Mouse (Mus musculus) brown adipose tissue, adult 24 weeks (tissue): ENCODE measurements around the gene Zmiz1. TPM values are rescaled to one million over a fixed set of nuclear protein-coding genes. Genes with fewer than 3 reads are reported as not detected.

ENCODE experiments used
- H3K27ac ChIP-seq: fragments of 200-500 bp; replicated peaks from 2 replicates; pipeline ENCODE4 v1.5.1; 2012; ENCODE audit warnings: low read depth, mild to moderate bottlenecking, low read length
- H3K4me1 ChIP-seq: fragments of 200-500 bp; 2 replicates; pipeline ENCODE4 v1.6.1; 2012; ENCODE audit warnings: low read length, mixed read lengths; ENCODE audit not compliant: control insufficient read depth, insufficient read depth, insufficient read length
- H3K4me3 ChIP-seq: fragments of 200-500 bp; 2 replicates; pipeline ENCODE4 v1.5.1; 2012; ENCODE audit warnings: low read depth, mild to moderate bottlenecking, low read length, moderate library complexity; ENCODE audit not compliant: insufficient read depth
- polyA plus RNA-seq: library from polyadenylated mRNA; stranded (reverse); fragments of >200 nt; gene quantifications from 2 replicates; pipeline ENCODE4 v1.2.4, GENCODE M21; 2012; ENCODE audit not compliant: missing spikeins, insufficient read depth, insufficient read length

Gene Zmiz1
- polyA plus RNA-seq, 1 experiment = 17.0 TPM

DNA sequence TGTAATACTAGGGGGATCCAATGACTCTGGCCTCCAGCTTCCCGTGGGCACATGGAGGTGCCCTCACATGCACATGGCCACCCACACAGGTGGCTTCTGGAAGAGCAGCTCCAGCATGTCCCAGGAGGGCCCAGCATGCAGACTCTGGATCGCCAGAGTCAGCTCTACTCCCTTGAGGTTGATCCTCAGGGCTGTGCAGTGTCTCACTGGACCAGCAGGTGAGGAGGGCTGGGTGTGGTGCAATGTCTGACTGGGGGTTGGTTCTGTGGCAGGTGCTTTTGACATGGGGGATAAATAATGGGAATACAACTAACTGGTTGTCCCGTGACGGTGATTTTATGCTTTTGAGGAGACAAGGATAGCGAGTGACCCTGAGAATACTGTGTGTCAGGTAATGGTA, 59.7 kb downstream of the Zmiz1 start:
- H3K4me3 ChIP-seq = no peak overlapping the region
- H3K4me1 ChIP-seq = peaks cover 61% of the 10 kb centered on the region
- H3K27ac ChIP-seq = 0 out of 2 replicates have a peak overlapping the region, but pooled peaks have one; percentile 8

DNA sequence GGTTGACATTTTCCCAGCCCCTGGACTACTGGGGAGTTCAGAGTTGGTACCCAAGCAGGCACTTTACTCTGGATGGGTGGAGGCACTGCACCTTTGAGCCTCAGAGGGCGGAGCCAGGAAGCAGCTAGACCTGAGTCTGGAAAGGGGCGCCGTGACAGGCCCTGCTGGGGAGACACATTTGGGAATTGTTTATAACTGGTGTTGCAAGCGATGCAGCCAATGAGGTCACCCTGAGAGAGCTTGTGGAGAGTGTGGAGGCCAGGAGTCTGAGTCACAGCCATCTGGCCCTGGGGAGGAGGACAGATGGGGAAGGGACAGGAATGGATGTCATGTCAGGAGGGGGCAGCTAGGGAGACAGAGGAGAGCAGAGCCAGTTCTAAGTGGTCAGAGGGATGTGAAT, 60.7 kb downstream of the Zmiz1 start:
- H3K4me1 ChIP-seq = peaks cover 70% of the 10 kb centered on the region
- H3K4me3 ChIP-seq = no peak overlapping the region
- peak overlapping the region; percentile 64 for H3K27ac ChIP-seq

DNA sequence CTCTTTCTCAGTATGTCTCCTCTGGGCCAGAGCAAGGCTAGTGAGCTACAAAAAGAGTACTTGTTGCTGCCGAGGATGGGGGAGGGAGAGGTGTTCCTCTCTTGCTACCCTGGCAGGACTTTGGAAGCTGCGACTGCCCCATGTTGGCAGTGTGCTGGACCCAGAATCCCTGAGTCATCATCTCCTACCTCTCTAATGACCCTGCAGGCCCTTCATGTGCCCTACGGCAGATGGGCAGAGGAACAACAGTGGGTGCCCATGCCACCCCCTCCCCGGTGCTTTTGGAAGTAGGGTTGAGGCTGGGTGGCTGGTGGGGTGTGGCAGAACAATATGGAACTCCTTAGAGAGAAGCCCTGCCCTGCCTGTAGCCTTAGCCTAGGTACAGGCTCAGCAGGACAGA, 61.6 kb downstream of the Zmiz1 start:
- Histone ChIP-seq H3K27ac (peak overlapping the region; percentile 64), H3K4me3 (no peak overlapping the region), H3K4me1 (peaks cover 71% of the 10 kb centered on the region)

DNA sequence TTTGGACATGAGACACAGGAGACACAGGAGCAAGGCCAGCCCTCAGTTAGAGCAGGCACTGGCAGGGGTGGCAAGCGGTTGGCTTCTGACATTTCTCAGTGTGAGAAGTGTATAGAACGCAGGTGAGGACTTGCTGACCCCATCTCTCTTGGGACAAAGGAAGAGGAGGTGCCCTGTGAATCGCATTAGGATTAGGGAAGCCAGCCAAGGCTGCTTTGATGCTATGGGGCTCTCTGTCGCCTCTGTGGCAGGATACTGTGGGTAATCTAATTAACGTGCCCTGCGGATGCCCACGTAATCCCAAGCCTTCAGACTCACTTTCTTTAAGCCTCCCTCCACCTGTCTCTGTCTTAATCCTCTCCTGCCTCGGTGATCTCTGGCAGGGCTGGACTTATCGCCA, 62.0 kb downstream of the Zmiz1 start:
- no peak overlapping the region for H3K4me3 ChIP-seq
- peak overlapping the region; percentile 64 for H3K27ac ChIP-seq
- peaks cover 70% of the 10 kb centered on the region for H3K4me1 ChIP-seq

DNA sequence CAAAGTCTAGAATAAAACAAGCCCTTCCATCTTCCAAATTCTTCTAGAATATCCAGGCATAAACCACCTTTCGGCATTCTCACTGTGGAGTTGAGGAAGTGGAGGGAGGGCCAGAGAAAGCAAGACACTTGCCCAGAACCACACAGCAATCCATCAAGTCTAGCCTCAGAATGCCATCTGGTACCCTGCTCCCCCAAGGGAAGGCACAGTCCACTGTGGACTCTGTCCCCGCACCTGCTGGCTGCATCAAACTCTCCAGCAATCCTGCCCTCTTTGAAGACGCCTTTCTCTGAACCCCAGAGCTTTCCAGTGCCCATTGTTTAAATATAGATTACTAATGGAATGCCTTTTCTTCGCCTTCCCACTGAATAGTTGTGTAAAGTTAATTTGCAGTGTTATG, 62.5 kb downstream of the Zmiz1 start:
- H3K4me1 ChIP-seq = peaks cover 74% of the 10 kb centered on the region
- peak overlapping the region; percentile 64 for H3K27ac ChIP-seq
- no peak overlapping the region for H3K4me3 ChIP-seq

DNA sequence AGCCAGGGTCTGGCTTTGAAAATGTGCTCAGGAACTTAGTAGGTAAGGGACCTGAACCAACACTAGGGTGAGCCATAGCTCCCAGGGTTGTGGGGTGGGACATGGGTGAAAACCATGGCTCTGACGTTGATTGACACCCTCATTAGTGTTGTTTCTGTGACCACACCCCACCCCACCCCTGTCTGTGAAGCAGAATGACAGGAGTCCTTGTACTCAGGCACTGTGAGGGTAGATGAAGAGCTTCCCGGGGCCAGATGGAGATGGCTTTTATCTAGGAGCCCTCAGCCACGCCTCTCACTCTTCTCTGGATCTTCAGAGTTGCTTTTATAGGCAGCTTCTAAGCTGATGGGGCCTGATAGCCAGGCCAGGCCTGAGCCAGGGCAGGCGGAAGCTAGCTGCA, 63.4 kb downstream of the Zmiz1 start:
- H3K27ac ChIP-seq = peak overlapping the region; percentile 94
- H3K4me1 ChIP-seq = peaks cover 73% of the 10 kb centered on the region

DNA sequence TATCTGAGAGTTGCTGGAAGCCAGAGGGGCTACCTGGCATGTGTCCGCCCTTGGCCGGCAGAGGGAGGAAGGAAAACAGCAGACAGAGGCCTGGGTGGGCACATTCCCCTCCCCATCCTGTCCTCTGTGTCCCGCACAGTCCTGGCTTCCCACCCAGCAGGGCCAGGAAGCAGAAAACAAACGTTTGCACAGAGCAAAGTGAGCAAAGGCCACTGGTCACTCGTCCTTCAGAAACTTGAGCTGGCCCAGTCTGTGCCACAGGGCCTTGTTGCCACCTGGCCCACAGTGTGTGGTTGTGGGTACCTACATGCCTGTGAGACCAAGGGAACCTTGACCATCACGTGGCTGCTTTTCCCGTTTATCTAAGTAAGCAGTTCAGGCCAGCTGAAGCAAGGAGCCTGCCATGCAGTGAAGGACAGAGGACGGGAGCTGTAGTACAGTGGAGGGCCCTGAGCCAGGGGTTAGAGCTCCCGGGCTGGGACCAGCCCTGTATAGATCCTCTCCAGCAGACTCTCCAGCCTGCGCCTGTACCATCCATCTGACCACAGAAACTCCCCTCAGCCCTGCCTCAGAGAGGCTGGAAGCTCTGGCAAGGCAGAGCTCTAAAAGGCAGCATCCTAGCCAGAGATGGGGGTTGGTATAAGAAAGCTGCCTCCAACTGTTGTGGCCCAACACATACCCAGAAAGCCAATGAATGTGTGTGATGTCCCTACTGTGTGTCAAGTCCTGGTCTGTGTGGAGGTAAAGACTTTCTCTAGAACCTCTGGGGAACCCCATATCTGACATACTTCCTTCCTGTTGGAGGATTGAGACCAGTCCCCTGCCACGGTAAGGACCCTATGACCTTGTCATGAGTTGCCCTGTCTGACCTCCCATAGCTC, 64.5 kb downstream of the Zmiz1 start:
- Histone ChIP-seq H3K4me3 (no peak overlapping the region), H3K4me1 (peaks cover 72% of the 10 kb centered on the region), H3K27ac (peak overlapping the region; percentile 94)

More for the DNA sequence above, 63.4 kb downstream of the Zmiz1 start:
- no peak overlapping the region for H3K4me3 ChIP-seq

DNA sequence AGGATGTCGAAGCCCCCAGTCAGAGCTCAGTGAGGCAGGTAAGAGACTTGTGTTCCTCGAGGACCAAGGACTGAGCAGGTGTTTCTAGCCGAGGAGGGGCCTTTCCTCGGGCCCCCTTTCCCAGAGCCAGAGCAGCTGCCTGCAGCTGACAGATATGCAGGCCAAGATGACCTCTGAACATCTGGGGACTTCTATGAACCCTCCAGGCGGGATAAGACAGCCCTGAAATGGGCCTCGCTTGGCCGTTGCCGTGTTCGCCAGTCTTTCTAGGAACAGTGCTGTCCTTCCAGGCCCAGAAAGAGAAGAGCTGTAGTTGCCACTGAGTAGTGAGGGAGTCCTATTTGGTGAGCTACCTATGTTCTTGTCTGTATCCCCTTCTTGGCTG, 65.1 kb downstream of the Zmiz1 start:
- H3K4me1 ChIP-seq = peaks cover 70% of the 10 kb centered on the region
- no peak overlapping the region for H3K4me3 ChIP-seq
- H3K27ac ChIP-seq = peak overlapping the region; percentile 94

DNA sequence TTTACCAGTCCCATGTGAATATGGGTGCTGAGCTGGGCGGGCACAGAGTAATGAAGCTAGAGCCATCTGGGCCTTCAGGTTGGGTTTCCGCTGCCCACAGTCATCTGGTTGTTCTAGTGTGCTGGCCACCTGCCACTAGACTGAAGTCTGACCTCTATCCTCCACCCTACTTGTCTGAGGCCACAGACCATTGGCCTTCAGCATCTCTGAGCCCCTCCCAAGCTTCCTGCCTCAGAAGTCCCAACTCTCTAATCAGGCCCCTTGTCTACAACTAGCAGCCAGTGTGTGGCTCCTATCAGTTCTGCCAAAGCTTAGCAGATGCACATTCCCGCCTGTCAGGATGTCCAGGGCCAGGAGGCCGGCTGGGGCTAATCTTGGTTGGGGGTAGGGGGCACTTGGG, 65.9 kb downstream of the Zmiz1 start:
- Histone ChIP-seq H3K27ac (peak overlapping the region; percentile 94), H3K4me1 (peaks cover 63% of the 10 kb centered on the region), H3K4me3 (no peak overlapping the region)

DNA sequence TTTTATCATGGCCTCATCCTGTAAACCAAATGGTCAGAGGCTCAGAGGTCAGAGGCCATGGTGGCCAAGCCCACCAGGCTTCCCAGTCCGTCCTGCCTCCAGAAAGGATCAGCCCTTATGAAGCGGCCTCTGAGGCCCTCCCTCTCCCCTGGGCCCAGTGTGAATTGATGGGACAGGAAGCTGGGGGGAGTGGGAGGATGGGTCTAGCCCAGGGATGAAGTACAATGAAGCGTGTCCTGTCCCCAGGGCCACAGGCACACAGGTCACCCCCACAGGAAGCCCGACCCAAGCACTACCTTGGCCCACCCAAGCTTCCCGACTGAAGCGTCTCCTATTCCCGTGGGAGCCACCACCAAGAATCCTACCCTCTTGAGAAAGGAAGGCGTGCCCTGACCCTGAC, 66.7 kb downstream of the Zmiz1 start:
- peaks cover 55% of the 10 kb centered on the region for H3K4me1 ChIP-seq
- H3K4me3 ChIP-seq = no peak overlapping the region
- H3K27ac ChIP-seq = peak overlapping the region; percentile 89

DNA sequence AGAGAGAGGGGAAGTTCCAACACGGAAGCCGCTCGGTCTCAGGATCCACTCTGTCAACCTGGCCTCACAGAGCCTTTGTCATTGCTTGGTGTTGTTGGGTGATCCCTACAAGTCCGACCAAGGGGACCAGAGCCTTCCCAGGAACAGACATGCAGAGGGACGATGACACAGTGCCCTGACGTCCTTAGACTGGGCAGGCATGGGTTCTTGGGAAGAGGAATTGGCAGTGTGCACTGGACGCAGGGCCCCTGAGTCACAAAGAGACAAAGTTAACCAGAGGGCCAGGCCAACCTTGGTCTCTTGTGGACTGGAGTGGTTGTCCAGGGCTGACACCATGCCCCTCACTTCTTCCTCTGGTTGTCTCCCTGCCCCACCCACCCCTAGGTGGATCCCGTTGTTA, 67.9 kb downstream of the Zmiz1 start:
- peaks cover 51% of the 10 kb centered on the region for H3K4me1 ChIP-seq
- H3K4me3 ChIP-seq = no peak overlapping the region
- peak overlapping the region; percentile 89 for H3K27ac ChIP-seq

DNA sequence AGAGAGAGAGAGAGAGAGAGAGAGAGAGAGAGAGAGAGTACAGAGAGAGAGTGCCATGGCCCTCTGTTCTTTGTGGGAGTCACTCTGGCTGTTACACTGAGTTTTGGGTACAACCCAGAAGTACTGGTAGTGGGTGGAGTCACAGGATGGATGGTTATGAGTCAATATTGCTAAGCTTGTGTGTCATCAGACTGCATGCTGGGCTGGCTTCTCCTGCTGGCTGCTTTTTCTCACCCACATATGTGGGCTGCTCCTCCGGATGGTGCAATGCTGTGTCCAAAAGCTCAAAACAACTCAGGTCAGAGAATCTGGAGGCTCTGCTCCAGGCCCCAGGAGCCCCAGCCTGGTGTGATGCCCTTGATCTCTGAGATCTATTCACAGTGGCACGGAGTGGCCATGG, 68.3 kb downstream of the Zmiz1 start:
- peak overlapping the region; percentile 89 for H3K27ac ChIP-seq
- peaks cover 49% of the 10 kb centered on the region for H3K4me1 ChIP-seq
- H3K4me3 ChIP-seq = no peak overlapping the region

DNA sequence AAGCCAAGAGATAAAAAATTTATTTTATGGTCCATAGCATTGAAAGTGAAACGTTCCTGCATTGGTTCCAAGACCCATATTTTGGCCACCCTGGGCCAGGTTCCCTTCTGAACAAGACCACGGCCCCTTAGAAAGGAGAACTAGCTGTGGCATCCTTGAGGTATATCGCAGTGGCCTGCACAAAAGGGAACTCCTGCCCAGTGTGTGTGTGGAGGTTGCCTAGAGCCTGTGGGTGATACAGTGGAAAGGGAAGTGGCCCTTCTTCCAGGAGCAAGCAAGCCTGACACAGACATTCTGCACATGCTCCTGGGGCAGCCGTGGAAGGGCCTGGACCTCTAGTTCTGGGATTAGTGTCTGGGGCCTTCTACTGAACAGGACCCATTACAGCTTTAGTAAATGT, 71.4 kb downstream of the Zmiz1 start:
- Histone ChIP-seq H3K27ac (no peak overlapping the region), H3K4me1 (peaks cover 43% of the 10 kb centered on the region), H3K4me3 (no peak overlapping the region)

DNA sequence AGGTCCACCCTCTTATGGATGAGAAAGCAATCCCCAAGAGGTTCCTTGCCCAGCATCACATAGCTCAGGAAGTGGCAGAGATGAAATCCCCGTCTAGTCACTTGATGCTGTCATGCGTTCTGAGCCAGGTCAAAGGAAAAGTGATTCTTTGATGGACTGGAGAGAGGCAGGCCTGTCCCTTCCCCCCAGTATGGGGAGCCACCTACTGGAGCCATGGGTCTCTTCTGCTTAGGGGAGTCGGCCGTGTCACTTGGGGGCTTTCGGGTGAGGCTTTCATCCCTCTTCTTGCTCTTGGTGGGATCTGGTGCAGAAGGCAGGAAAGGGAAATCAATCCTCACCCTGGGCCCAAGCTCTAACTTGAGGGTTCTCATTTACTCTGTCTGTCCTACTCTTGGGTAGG, 71.8 kb downstream of the Zmiz1 start:
- H3K27ac ChIP-seq = no peak overlapping the region
- peaks cover 39% of the 10 kb centered on the region for H3K4me1 ChIP-seq
- H3K4me3 ChIP-seq = no peak overlapping the region

DNA sequence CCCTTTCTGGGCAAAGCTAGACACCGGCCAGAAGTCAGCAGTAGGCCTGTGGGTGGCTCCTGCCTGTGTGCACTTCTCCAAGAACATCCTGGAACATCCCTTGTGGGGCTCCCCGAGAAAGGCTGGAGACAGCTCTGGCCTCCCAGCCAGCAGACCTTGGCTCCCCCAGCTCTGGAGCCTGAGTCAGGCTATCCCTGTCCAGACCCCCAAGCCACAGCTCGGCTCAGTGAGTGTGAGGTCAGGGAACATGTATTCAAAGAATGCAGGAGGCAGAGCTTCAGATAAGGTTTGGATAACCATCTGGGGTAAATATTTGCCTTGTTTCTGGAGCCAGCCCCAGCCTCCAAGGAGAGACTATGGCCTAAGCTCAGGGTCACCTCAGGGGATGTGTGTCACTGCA, 74.0 kb downstream of the Zmiz1 start:
- Histone ChIP-seq H3K4me1 (peaks cover 24% of the 10 kb centered on the region), H3K27ac (no peak overlapping the region), H3K4me3 (no peak overlapping the region)
